Mouse (Mus musculus) liver, embryonic 15.5 days (tissue): Measurements from ENCODE around the gene Ufsp1. TPM values are rescaled to one million over a fixed set of nuclear protein-coding genes. Genes with fewer than 3 reads are reported as not detected.
A peak's percentile ranks its signal among the peaks of the same experiment; 100 is the strongest.
"Not testable (repeated sequence)": the region's sequence is repeated elsewhere in the genome, so short reads cannot be mapped to it uniquely, and the experiment has no call there.

Experiments
- ATAC-seq: fragments of 200-750 bp; cut with Nextera tagmentation; 2 replicates; pipeline ENCODE4 v1.8.0; 2017; ENCODE audit warnings: moderate number of reproducible peaks, mild to moderate bottlenecking, moderate library complexity; ENCODE audit not compliant: insufficient read depth
- H3K27ac ChIP-seq: fragments of 300-500 bp; sonication (generic); replicated peaks from 2 replicates; pipeline ENCODE4 v1.5.1; 2015; ENCODE audit warnings: mild to moderate bottlenecking, inconsistent platforms
- H3K27me3 ChIP-seq: fragments of 300-500 bp; sonication (generic); 2 replicates; pipeline ENCODE4 v1.6.1; 2015; ENCODE audit warnings: mild to moderate bottlenecking, inconsistent platforms
- H3K36me3 ChIP-seq: fragments of 300-500 bp; sonication (generic); replicated peaks from 2 replicates; pipeline ENCODE4 v1.6.1; 2015; ENCODE audit warnings: moderate library complexity, mild to moderate bottlenecking, inconsistent platforms
- H3K4me1 ChIP-seq: fragments of 300-500 bp; sonication (generic); replicated peaks from 2 replicates; pipeline ENCODE4 v1.6.1; 2015; ENCODE audit warnings: inconsistent platforms
- H3K4me2 ChIP-seq: fragments of 300-500 bp; sonication (generic); 2 replicates; pipeline ENCODE4 v1.6.1; 2015; ENCODE audit warnings: moderate library complexity, mild to moderate bottlenecking, inconsistent platforms
- H3K4me3 ChIP-seq: fragments of 300-500 bp; sonication (generic); replicated peaks from 2 replicates; pipeline ENCODE4 v1.5.1; 2015; ENCODE audit warnings: mild to moderate bottlenecking, inconsistent platforms
- H3K9ac ChIP-seq: fragments of 300-500 bp; sonication (generic); 2 replicates; pipeline ENCODE4 v1.6.1; 2015; ENCODE audit warnings: moderate library complexity, mild to moderate bottlenecking, inconsistent platforms
- H3K9me3 ChIP-seq: fragments of 300-500 bp; sonication (generic); replicated peaks from 2 replicates; pipeline ENCODE4 v1.6.1; 2016; ENCODE audit warnings: inconsistent platforms
- WGBS: fragments of 180-500 bp; shearing (Covaris S2); methylation state at CpG from one replicate; pipeline ENCODE4 v1.1.7; 2015; ENCODE audit warnings: mixed read lengths; ENCODE audit not compliant: insufficient replicate concordance; 5-methylcytosine and 5-hydroxymethylcytosine counted together
- polyA plus RNA-seq: library from polyadenylated mRNA; unstranded; fragments of >200 nt; fragmentation: Nextera tagmentation; extraction: Ambion mirVana; gene quantifications from 2 replicates; pipeline ENCODE4 v1.2.1, GENCODE M21; 2015

Gene Ufsp1
- 7.4 and 9.6 TPM in 2 replicates for polyA plus RNA-seq

DNA sequence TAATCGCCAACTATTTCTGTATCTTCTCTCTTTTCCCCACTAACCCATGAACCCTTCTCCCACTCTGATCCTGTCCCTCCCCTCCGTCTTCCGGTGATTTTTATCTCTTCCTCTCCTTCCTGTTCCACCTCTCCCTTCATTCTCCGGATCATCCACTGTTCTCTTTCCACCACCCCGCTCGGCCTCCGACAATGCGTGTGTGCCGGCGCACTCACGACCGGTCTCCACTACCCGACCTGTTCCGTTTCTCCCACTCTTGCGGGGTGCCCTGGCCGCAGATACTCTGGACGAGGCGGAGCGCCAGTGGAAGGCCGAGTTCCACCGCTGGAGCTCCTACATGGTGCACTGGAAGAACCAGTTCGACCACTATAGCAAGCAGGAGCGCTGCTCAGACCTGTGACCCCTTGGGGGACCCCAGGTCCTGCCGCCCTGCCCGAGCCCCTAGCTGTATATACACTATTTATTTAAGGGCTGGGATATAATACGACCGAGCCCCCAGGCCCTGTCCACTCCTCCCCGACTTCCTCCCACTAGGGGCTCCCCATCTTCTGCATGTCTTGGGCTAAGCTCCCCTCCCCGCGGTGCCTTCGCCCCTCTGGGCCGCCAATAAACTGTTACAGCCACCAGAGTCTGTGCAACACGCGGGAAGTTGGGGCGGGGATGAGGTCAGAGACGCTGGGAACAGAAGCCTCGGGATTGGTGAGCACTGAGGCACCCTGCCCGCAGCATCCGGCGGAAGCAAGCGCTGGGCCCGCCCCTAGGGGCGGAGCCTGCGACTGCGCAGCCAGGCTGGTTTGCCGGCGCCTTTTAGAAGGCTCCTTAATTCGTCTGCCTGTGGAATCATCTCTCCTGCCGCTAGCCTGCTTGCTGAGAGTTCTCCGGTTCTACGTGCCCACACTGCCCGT lies at the start of gene Ufsp1:
Ufsp1 (plus strand) TSS at position 791 of the 905 bp plus-strand sequence.
- H3K4me1 ChIP-seq: peaks cover 69% of the 10 kb centered on the region
- H3K9ac ChIP-seq: peak within 1 kb of the TSS; percentile 89
- H3K27me3 ChIP-seq: peaks cover 18% of the 10 kb centered on the region
- H3K4me3 ChIP-seq: peak within 1 kb of the TSS; percentile 83
- peak; percentile 63 for ATAC-seq
- H3K27ac ChIP-seq: peak within 1 kb of the TSS; percentile 100
- no peaks in the 10 kb centered on the region for H3K9me3 ChIP-seq
- H3K4me2 ChIP-seq: peak within 1 kb of the TSS; percentile 100
- WGBS: under 1% methylated on average over 52 of the region's 52 CpGs
- H3K36me3 ChIP-seq: peaks cover 51% of the 10 kb centered on the region

- Histone ChIP-seq H3K36me3 (no peaks in the 10 kb centered on the region), H3K4me2 (no peak overlapping the region; the same call in 1 of the 2 replicates), H3K9ac (no peak overlapping the region), H3K27ac (peak overlapping the region; percentile 45), H3K27me3 (no peaks in the 10 kb centered on the region), H3K4me3 (no peak overlapping the region), H3K4me1 (peaks cover 15% of the 10 kb centered on the region), H3K9me3 (no peaks in the 10 kb centered on the region)
- no peak; the same call in 1 of the 2 replicates for ATAC-seq
- WGBS: 25% methylated on average over 14 of the region's 14 CpGs
Measured at GRCm38 (mm10) chr5:137263897-137264720, 30.3 kb upstream of the Ufsp1 start.

DNA sequence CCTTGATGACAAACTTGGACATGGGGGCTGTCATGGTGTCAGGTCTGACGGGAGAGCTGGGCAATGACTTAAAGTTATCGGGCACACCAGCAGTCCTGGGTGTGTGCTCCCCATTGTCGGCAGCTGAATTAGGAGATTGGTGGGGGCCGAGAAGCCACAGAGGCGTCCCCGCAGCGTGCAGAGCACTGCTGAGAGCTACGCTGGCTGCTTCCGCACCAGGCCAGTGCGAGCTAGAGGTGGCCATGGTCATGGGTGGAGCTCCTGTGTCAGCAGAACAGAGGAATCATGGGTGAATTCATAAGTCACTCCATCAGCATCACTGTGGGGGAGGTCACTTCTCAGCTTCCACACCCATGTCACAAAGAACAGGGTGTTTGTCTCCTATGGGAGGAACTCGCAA lies 29.6 kb upstream of the Ufsp1 start:
- WGBS: 41% methylated on average over 11 of the region's 11 CpGs
- Histone ChIP-seq H3K4me2 (no peak overlapping the region), H3K27me3 (no peaks in the 10 kb centered on the region), H3K36me3 (no peaks in the 10 kb centered on the region), H3K27ac (0 out of 2 replicates have a peak overlapping the region, but pooled peaks have one; percentile 45), H3K9me3 (no peaks in the 10 kb centered on the region), H3K4me1 (peaks cover 15% of the 10 kb centered on the region), H3K9ac (no peak overlapping the region), H3K4me3 (no peak overlapping the region)
- ATAC-seq: 0 out of 2 replicates have a peak, but pooled peaks have one; percentile 28

DNA sequence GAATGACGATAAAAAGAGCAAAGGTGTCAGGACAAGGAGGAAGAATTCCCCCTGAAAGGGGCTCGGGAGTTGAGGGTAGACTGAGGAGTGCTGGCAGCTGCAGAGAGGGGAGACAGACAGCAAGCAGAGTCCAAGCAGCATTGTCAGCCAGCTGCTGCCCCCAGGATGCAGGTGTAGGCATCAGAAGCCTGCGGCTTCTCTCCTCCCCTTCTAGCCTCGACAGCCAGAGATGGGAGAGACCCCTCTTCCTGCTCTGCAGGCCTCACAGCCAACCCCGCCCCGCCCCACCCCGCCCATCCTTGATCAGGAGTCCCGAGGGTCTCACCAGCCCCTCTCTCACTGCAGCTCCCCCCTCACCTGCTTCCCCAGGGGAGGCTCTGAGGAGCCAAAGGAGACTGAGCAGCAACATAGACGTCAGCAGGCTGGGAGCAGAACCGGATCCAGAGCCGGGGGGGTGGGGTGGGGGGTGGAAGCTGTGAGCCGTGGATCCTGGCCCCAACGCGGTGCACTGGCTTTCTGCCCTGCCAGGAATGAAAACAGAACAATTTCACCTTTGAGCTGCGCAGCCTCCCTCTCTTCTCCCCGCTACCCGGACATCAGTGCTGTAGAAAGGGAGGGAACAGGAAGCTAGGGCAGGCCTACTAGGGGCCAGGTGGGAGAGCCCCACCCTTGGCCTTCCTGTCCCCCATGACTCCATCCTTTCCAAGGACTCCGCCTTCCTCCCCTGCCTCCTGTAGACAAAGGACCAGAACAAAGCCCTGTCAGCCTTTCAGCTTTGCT lies 26.1 kb upstream of the Ufsp1 start:
- Histone ChIP-seq H3K27me3 (no peaks in the 10 kb centered on the region), H3K27ac (no peak overlapping the region), H3K4me3 (no peak overlapping the region), H3K36me3 (no peaks in the 10 kb centered on the region), H3K9me3 (no peaks in the 10 kb centered on the region), H3K4me1 (peaks cover 15% of the 10 kb centered on the region), H3K9ac (no peak overlapping the region), H3K4me2 (no peak overlapping the region)
- WGBS: 21% methylated on average over 18 of the region's 18 CpGs
- ATAC-seq: no peak

DNA sequence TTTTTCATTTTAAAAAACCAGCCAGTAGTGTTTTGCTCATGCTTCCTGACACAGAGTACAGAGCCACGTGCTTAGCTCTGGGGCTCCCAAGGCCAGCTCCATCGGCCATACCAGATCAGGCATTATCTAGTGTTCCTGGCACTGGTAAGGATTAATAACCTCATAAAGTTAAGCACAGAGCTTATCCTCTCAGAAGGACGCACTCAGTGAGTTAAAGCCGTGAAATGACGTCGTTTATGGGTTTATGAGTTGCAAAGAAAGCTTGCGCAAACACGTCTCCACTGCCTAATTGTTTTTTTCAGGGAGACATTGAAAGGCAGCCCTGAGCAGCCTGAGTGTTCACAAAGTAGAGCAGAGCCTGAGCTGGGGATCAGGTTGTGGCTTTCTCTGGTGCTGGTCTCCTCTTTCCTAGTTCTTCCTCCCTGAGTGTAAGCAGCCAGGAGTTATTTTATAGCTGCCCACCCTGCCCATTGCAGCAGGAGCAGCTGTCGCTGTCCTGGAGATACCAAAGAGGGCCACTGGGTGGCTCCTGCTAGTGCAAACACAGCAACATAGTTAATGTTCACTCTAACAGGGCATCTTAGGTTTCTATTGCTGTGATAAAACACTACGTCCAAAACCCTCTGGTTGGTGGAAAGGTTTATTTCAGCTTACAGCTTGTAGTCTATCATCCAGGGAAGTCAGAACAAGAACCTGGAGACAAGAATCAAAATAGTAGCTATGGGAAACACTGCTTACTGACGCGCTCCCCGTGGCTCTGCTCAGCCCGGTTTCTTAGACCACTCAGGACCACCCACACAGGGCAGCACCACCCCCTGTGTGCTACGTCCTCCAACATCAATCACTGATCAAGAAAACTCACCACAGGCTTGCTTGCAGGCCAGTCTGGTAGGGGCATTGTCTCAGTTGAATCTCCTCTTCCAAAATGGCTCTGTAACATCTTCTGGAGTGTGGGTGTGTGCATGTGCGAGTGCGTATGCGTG lies 16.8 kb upstream of the Ufsp1 start:
- Histone ChIP-seq H3K9ac (no peak overlapping the region), H3K27me3 (peaks cover 11% of the 10 kb centered on the region), H3K4me3 (no peak overlapping the region), H3K27ac (no peak overlapping the region), H3K4me2 (no peak overlapping the region), H3K4me1 (0 out of 2 replicates have a peak, but pooled peaks cover 4% of the 10 kb centered on the region), H3K9me3 (no peaks in the 10 kb centered on the region), H3K36me3 (no peaks in the 10 kb centered on the region)
- 51% methylated on average over 18 of the region's 18 CpGs for WGBS
- ATAC-seq: no peak

GRCm38 (mm10) chr5:137284411-137284810 lies 10.0 kb upstream of the Ufsp1 start:
- Histone ChIP-seq H3K4me1 (peaks cover 32% of the 10 kb centered on the region), H3K27me3 (peaks cover 38% of the 10 kb centered on the region)
- ATAC-seq, H3K27ac ChIP-seq, H3K4me2 ChIP-seq, H3K9ac ChIP-seq, H3K4me3 ChIP-seq, H3K9me3 ChIP-seq, H3K36me3 ChIP-seq: not testable (repeated sequence)
- 70% methylated on average over 6 of the region's 6 CpGs for WGBS

GRCm38 (mm10) chr5:137285045-137285444 lies 9.4 kb upstream of the Ufsp1 start:
- peaks cover 38% of the 10 kb centered on the region for H3K4me1 ChIP-seq
- H3K9me3 ChIP-seq: no peaks in the 10 kb centered on the region
- H3K4me2 ChIP-seq: no peak overlapping the region
- H3K4me3 ChIP-seq: no peak overlapping the region
- H3K27me3 ChIP-seq: peaks cover 44% of the 10 kb centered on the region
- no peak overlapping the region for H3K9ac ChIP-seq
- no peak for ATAC-seq
- WGBS: 41% methylated on average over 5 of the region's 5 CpGs
- H3K36me3 ChIP-seq: no peaks in the 10 kb centered on the region
- H3K27ac ChIP-seq: no peak overlapping the region

DNA sequence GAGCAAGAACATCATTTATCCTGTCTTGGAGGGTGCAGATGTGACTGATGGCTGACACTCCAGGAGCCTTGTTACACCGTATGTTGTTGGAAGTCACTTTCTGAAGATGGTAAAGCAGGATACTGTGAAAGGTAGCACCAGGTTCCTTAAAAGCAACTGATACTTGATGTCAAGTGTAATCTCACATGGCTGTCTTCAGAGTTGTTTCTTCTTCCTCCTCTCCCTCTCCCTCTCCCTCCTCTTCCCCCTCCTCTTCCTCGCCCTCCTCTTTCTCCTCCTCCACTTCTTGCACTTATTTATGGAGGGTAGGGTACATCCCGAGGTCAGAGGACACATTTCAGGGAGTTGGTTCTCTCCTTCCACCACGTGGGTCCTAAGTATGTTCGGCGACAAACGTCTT lies 8.4 kb upstream of the Ufsp1 start:
- H3K4me3 ChIP-seq: no peak overlapping the region
- H3K27ac ChIP-seq: no peak overlapping the region
- peaks cover 46% of the 10 kb centered on the region for H3K27me3 ChIP-seq
- no peak overlapping the region; the same call in 1 of the 2 replicates for H3K4me2 ChIP-seq
- no peak overlapping the region for H3K9ac ChIP-seq
- ATAC-seq: no peak
- no peaks in the 10 kb centered on the region for H3K36me3 ChIP-seq
- H3K4me1 ChIP-seq: peaks cover 47% of the 10 kb centered on the region
- no peaks in the 10 kb centered on the region for H3K9me3 ChIP-seq
- WGBS: 39% methylated on average over 7 of the region's 7 CpGs

DNA sequence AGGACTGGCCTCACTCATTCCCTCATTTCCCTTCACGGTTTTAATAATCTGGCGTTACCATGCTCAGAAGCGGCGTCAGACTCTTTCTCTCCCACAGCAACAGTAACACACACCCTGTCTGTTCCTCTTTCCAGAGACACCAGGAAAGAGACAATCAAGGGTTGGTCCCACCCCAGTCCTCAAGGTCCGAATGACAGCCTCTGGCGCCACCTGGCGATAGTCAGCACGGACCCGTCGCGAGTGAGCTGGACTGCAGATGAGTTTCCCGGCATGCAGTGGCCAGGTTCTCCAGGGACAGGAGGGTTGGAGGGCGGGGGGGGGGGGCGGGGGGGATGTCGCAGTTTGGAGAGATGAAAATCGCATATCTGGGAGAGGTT lies 7.8 kb upstream of the Ufsp1 start:
- no peak for ATAC-seq
- peak overlapping the region; percentile 100 for H3K4me2 ChIP-seq
- H3K36me3 ChIP-seq: peaks cover 4% of the 10 kb centered on the region; the same call in 1 of the 2 replicates
- WGBS: 0% methylated on average over 16 of the region's 16 CpGs
- H3K27me3 ChIP-seq: peaks cover 49% of the 10 kb centered on the region
- H3K4me3 ChIP-seq: peak overlapping the region; percentile 83
- H3K4me1 ChIP-seq: peaks cover 54% of the 10 kb centered on the region
- H3K27ac ChIP-seq: no peak overlapping the region
- H3K9ac ChIP-seq: peak overlapping the region; percentile 93; the same call in 1 of the 2 replicates
- no peaks in the 10 kb centered on the region for H3K9me3 ChIP-seq
